23 mouse cellular contexts compared by ENCODE assay signal in the genomic region with DNA sequence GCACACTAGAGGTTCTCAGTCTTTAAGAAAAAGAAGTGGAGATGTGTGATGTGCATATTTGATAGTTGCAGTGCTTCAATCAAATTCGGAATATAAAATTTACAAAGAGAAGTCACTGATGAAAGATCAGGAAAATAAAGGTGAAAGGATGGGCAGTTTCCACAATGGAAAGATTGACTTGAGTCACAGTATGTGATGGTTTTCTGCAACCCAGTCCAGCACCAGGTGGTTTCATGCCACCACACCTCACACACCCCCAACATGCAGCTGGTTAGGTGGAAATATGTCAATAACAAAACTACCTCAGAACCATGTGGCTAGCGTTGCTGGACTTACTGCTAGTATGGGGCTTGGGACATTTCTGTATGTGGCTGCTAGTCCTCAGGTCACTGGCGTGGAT.
A peak's percentile ranks its signal among the peaks of the same experiment; 100 is the strongest.
DNase-seq lines count a peak whose midpoint lies in the region; ATAC-seq and TF ChIP-seq lines count a peak whose summit lies in the region.
"Had no signal": no experiment of that assay in that cellular context is flagged by ENCODE, and none has a peak within 500 bp of the region (broad histone marks: within the 10 kb centered on the region; RNA-seq: fewer than 3 reads in every experiment).

No protein-coding gene starts in this region.

- peak overlapping the region; percentile 85 for H3K27ac ChIP-seq in gastrocnemius, adult 2 months
- H3K27ac ChIP-seq in heart, embryonic 16.5 days (ENCODE audit: low read length), result peak overlapping the region; percentile 91
- no peak overlapping the region for H3K27ac ChIP-seq in liver, embryonic 12.5 days
- H3K27ac ChIP-seq in liver, embryonic 11.5 days (ENCODE audit: low read depth, low read length), result no peak overlapping the region
- peak overlapping the region; percentile 38; the same call in 1 of the 2 replicates for H3K27ac ChIP-seq in stomach, embryonic 16.5 days (ENCODE audit: low read length)
- H3K27ac ChIP-seq: hindbrain, embryonic 10.5 days; intestine, embryonic 15.5 days; kidney, embryonic 15.5 days; limb, embryonic 12.5 days; liver, embryonic 15.5 days; neural tube, embryonic 12.5 days had no signal

- H3K9ac ChIP-seq in heart, embryonic 16.5 days (ENCODE audit: low read length), result no peak overlapping the region
- H3K9ac ChIP-seq in liver, embryonic 12.5 days, result no peak overlapping the region
- H3K9ac ChIP-seq in liver, embryonic 11.5 days (ENCODE audit: low read depth, low read length), result no peak overlapping the region
- H3K9ac ChIP-seq in stomach, embryonic 16.5 days (ENCODE audit: low read length), result no peak overlapping the region
- H3K9ac ChIP-seq: intestine, embryonic 15.5 days; kidney, embryonic 15.5 days; limb, embryonic 12.5 days; liver, embryonic 15.5 days; neural tube, embryonic 12.5 days had no signal

- no peak for DNase-seq in gastrocnemius, adult 2 months
- no peak for DNase-seq in gastrocnemius, postnatal 4 days (ENCODE audit: low spot score in 2 of 2)
- no peak for DNase-seq in heart, postnatal 25 days (ENCODE audit: low spot score)
- DNase-seq in liver, embryonic 11.5 days (ENCODE audit: low spot score), result no peak
- no peak for DNase-seq in retina, embryonic 14.5 days (ENCODE audit: low spot score)
- DNase-seq: adrenal gland, adult 2 months; cerebellum, adult 9-11 months; gastrocnemius, postnatal 25 days; kidney, postnatal 4 days; layer of hippocampus, adult 9-11 months; spleen, adult 18-20 months; thymus, adult 18-20 months; thymus, postnatal 4 days had no signal

- H3K4me2 ChIP-seq in heart, embryonic 16.5 days (ENCODE audit: low read depth, low read length), result no peak overlapping the region
- no peak overlapping the region for H3K4me2 ChIP-seq in liver, embryonic 12.5 days
- H3K4me2 ChIP-seq in liver, embryonic 11.5 days, result no peak overlapping the region
- no peak overlapping the region for H3K4me2 ChIP-seq in stomach, embryonic 16.5 days (ENCODE audit: low read depth, low read length)
- H3K4me2 ChIP-seq: intestine, embryonic 15.5 days; kidney, embryonic 15.5 days; limb, embryonic 12.5 days; liver, embryonic 15.5 days; midbrain, embryonic 11.5 days; neural tube, embryonic 12.5 days had no signal

- intact Hi-C loops in gastrocnemius, adult 2 months (cut with DNase I), result loop anchor here (5.0 to 10.0 kb wide), 2 partner anchors 145 to 972 kb away; no protein-coding TSS in a partner anchor
- intact Hi-C loops in heart, postnatal 25 days (cut with DNase I), result loop anchor here (5.0 kb wide), 1 partner anchor 975 kb away; no protein-coding TSS in a partner anchor

- no peaks in the 10 kb centered on the region for H3K27me3 ChIP-seq in heart, embryonic 16.5 days (ENCODE audit: control insufficient read depth, insufficient read depth, low read length)
- no peaks in the 10 kb centered on the region for H3K27me3 ChIP-seq in liver, embryonic 12.5 days (replicated peaks)
- H3K27me3 ChIP-seq in liver, embryonic 11.5 days (replicated peaks; ENCODE audit: control insufficient read depth, insufficient read depth, low read length), result no peaks in the 10 kb centered on the region
- H3K27me3 ChIP-seq in stomach, embryonic 16.5 days (ENCODE audit: control insufficient read depth, insufficient read depth, low read length), result no peaks in the 10 kb centered on the region
- H3K27me3 ChIP-seq: intestine, embryonic 15.5 days; kidney, embryonic 15.5 days; limb, embryonic 12.5 days; liver, embryonic 15.5 days; neural tube, embryonic 12.5 days had no signal

- TF ChIP-seq CTCF in gastrocnemius, adult 2 months (IDR thresholded peaks at IDR 0.05), result no peak

- H3K9me3 ChIP-seq in heart, embryonic 16.5 days (replicated peaks; ENCODE audit: control insufficient read depth, low read length), result no peaks in the 10 kb centered on the region
- no peaks in the 10 kb centered on the region for H3K9me3 ChIP-seq in liver, embryonic 12.5 days (replicated peaks)
- H3K9me3 ChIP-seq in liver, embryonic 11.5 days (ENCODE audit: control insufficient read depth, low read length), result no peaks in the 10 kb centered on the region
- no peaks in the 10 kb centered on the region for H3K9me3 ChIP-seq in stomach, embryonic 16.5 days (replicated peaks; ENCODE audit: control insufficient read depth, low read length)
- H3K9me3 ChIP-seq: hindbrain, embryonic 10.5 days; intestine, embryonic 15.5 days; kidney, embryonic 15.5 days; limb, embryonic 12.5 days; liver, embryonic 15.5 days; neural tube, embryonic 12.5 days had no signal

- 67% methylated on average over 3 of the region's 3 CpGs for WGBS in heart, embryonic 16.5 days
- WGBS in liver, embryonic 12.5 days (ENCODE audit: insufficient replicate concordance), result 80% methylated on average over 3 of the region's 3 CpGs
- 86% methylated on average over 3 of the region's 3 CpGs for WGBS in liver, embryonic 11.5 days
- WGBS in stomach, embryonic 16.5 days, result 74% methylated on average over 3 of the region's 3 CpGs

- peaks cover 18% of the 10 kb centered on the region for H3K36me3 ChIP-seq in heart, embryonic 16.5 days (ENCODE audit: control insufficient read depth, insufficient read depth)
- peaks cover 67% of the 10 kb centered on the region for H3K36me3 ChIP-seq in liver, embryonic 12.5 days
- H3K36me3 ChIP-seq in liver, embryonic 11.5 days (ENCODE audit: control insufficient read depth, insufficient read depth, low read length), result peaks cover 15% of the 10 kb centered on the region; the same call in 1 of the 2 replicates
- H3K36me3 ChIP-seq in stomach, embryonic 16.5 days (ENCODE audit: control insufficient read depth, insufficient read depth, low read length), result 0 out of 2 replicates have a peak, but pooled peaks cover 9% of the 10 kb centered on the region

- no peak; the same call in 1 of the 2 replicates for ATAC-seq in heart, embryonic 16.5 days (replicated peaks; ENCODE audit: extremely low read depth, insufficient read depth, low FRiP score)
- ATAC-seq in liver, embryonic 12.5 days, result 0 out of 2 replicates have a peak, but pooled peaks have one; percentile 13
- no peak for ATAC-seq in liver, embryonic 11.5 days (replicated peaks; ENCODE audit: low FRiP score)
- ATAC-seq in stomach, embryonic 16.5 days (ENCODE audit: insufficient read depth, low FRiP score), result no peak

- no peak overlapping the region for H3K4me3 ChIP-seq in gastrocnemius, adult 2 months
- H3K4me3 ChIP-seq in heart, embryonic 16.5 days (ENCODE audit: low read length), result no peak overlapping the region
- no peak overlapping the region for H3K4me3 ChIP-seq in liver, embryonic 12.5 days
- no peak overlapping the region for H3K4me3 ChIP-seq in liver, embryonic 11.5 days (ENCODE audit: low read depth, low read length)
- H3K4me3 ChIP-seq in stomach, embryonic 16.5 days (replicated peaks; ENCODE audit: low read length), result no peak overlapping the region
- H3K4me3 ChIP-seq: hindbrain, embryonic 10.5 days; intestine, embryonic 15.5 days; kidney, embryonic 15.5 days; limb, embryonic 12.5 days; liver, embryonic 15.5 days; neural tube, embryonic 12.5 days had no signal

- peaks cover 9% of the 10 kb centered on the region for H3K4me1 ChIP-seq in heart, embryonic 16.5 days (ENCODE audit: control insufficient read depth, insufficient read depth, low read length)
- H3K4me1 ChIP-seq in liver, embryonic 12.5 days, result no peaks in the 10 kb centered on the region
- no peaks in the 10 kb centered on the region for H3K4me1 ChIP-seq in liver, embryonic 11.5 days (replicated peaks; ENCODE audit: control insufficient read depth, insufficient read depth, low read length)
- no peaks in the 10 kb centered on the region for H3K4me1 ChIP-seq in stomach, embryonic 16.5 days (ENCODE audit: control insufficient read depth, insufficient read depth, low read length)
- H3K4me1 ChIP-seq: hindbrain, embryonic 10.5 days; intestine, embryonic 15.5 days; kidney, embryonic 15.5 days; limb, embryonic 12.5 days; liver, embryonic 15.5 days; neural tube, embryonic 12.5 days had no signal

Comparison
In these comparisons a context has a peak if more than half of its experiments do, and no peak if none do; other contexts are left out.
1. H3K27ac ChIP-seq: peak in gastrocnemius, adult 2 months (single experiment), heart, embryonic 16.5 days (single experiment) and stomach, embryonic 16.5 days (single experiment); none in liver, embryonic 12.5 days (single experiment) and liver, embryonic 11.5 days (single experiment).